Mouse (Mus musculus): ENCODE results near the gene Speg. TPM values are rescaled to one million over a fixed set of nuclear protein-coding genes. Genes with fewer than 3 reads are reported as not detected.

The Speg gene
- polyA plus RNA-seq, 1 experiment from 2014 or later: 15.6 TPM

- 0% methylated on average over 1 of the region's 1 CpGs for WGBS
- H3K9ac ChIP-seq (replicated peaks; ENCODE audit: low read length): no peak overlapping the region
- ATAC-seq (ENCODE audit: low FRiP score, low TSS enrichment) (no peak), DNase-seq (no peak)
- no peak overlapping the region for H3K4me2 ChIP-seq (ENCODE audit: low read length)
- 0 out of 2 replicates have a peak overlapping the region, but pooled peaks have one; percentile 79 for H3K27ac ChIP-seq (replicated peaks; ENCODE audit: low read depth, low read length)
- no peaks in the 10 kb centered on the region for H3K36me3 ChIP-seq (ENCODE audit: control insufficient read depth, insufficient read depth, low read length)
- no peak overlapping the region for H3K4me3 ChIP-seq (replicated peaks; ENCODE audit: low read depth, low read length)
- no peaks in the 10 kb centered on the region for H3K9me3 ChIP-seq (ENCODE audit: control insufficient read depth, low read length)
- no peaks in the 10 kb centered on the region; the same call in 1 of the 2 replicates for H3K27me3 ChIP-seq (ENCODE audit: control insufficient read depth, insufficient read depth, low read length)
- H3K4me1 ChIP-seq (ENCODE audit: control insufficient read depth, insufficient read depth, low read length): peaks cover 29% of the 10 kb centered on the region
Observed at GRCm38 (mm10) chr1:75462636-75463035, 87.5 kb downstream of the Speg start.

DNA sequence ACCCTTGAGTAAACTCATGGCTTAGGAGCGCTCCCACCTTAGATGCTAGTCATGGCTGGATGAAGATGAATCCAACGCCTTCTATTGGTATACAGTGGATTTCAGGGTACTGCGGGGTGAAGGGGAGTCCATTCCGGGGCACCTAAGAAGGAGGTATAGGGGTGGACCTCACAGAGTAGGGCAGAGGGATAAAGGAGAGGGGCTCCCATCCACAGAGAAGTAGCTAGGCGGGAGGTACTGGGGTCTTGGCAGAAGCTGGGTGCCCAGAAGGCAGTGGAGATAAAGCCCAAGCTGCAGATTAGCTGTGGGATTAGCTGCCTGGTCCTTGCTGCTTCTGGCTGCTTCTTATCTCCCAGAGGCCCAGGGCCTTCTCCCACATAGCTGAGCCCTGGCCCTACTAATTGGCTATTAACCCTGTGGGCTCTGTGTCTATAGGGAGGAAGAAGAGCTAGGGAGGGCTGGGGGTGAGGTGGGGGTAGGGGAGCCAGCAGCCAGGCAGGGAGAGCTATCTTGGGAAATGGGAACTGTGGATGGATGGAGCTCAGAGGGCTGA lies 88.6 kb downstream of the Speg start:
- H3K36me3 ChIP-seq (ENCODE audit: control insufficient read depth, insufficient read depth, low read length): no peaks in the 10 kb centered on the region
- 42% methylated on average over 5 of the region's 5 CpGs for WGBS
- H3K27me3 ChIP-seq (ENCODE audit: control insufficient read depth, insufficient read depth, low read length): no peaks in the 10 kb centered on the region; the same call in 1 of the 2 replicates
- ATAC-seq (ENCODE audit: low FRiP score, low TSS enrichment) (peak; percentile 76), DNase-seq (peak; percentile 72)
- H3K4me3 ChIP-seq (replicated peaks; ENCODE audit: low read depth, low read length): no peak overlapping the region
- H3K4me1 ChIP-seq (ENCODE audit: control insufficient read depth, insufficient read depth, low read length): peaks cover 25% of the 10 kb centered on the region
- peak overlapping the region; percentile 79 for H3K27ac ChIP-seq (replicated peaks; ENCODE audit: low read depth, low read length)
- no peak overlapping the region; the same call in 1 of the 2 replicates for H3K9ac ChIP-seq (replicated peaks; ENCODE audit: low read length)
- H3K4me2 ChIP-seq (ENCODE audit: low read length): peak overlapping the region; percentile 6; the same call in 1 of the 2 replicates
- H3K9me3 ChIP-seq (ENCODE audit: control insufficient read depth, low read length): no peaks in the 10 kb centered on the region

GRCm38 (mm10) chr1:75467215-75467927 lies 92.3 kb downstream of the Speg start:
- Histone ChIP-seq H3K27me3 (ENCODE audit: control insufficient read depth, insufficient read depth, low read length) (no peaks in the 10 kb centered on the region), H3K27ac (replicated peaks; ENCODE audit: low read depth, low read length) (peak overlapping the region; percentile 26; the same call in 1 of the 2 replicates), H3K36me3 (ENCODE audit: control insufficient read depth, insufficient read depth, low read length) (peaks cover 8% of the 10 kb centered on the region), H3K9ac (replicated peaks; ENCODE audit: low read length) (0 out of 2 replicates have a peak overlapping the region, but pooled peaks have one; percentile 14), H3K4me3 (replicated peaks; ENCODE audit: low read depth, low read length) (no peak overlapping the region), H3K9me3 (ENCODE audit: control insufficient read depth, low read length) (no peaks in the 10 kb centered on the region), H3K4me1 (ENCODE audit: control insufficient read depth, insufficient read depth, low read length) (peaks cover 25% of the 10 kb centered on the region), H3K4me2 (ENCODE audit: low read length) (peak overlapping the region; percentile 21; the same call in 1 of the 2 replicates)
- DNase-seq: peak; percentile 94
- 6% methylated on average over 14 of the region's 14 CpGs for WGBS
- peak; percentile 50 for ATAC-seq (ENCODE audit: low FRiP score, low TSS enrichment)

DNA sequence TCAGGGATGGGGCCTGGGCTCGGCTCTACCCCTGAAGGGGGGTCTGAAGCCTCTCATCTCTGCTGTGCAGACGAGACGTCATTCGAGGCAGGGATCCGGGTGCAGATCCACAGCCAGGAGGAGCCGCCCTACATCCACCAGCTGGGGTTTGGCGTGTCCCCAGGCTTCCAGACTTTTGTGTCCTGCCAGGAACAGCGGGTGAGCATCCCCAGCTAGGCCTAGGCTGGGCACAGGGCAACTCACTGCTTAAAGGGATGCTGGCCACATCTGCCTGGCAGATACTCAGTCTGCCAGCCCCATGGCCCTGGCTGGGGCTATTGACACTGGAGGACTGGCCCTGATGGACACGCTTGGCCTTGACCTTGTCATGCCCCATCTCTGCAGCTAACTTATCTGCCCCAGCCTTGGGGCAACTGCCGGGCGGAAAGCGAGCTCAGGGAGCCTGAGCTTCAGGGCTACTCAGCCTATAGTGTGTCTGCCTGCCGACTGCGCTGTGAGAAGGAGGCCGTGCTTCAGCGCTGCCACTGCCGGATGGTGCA lies 94.3 kb downstream of the Speg start:
- no peak overlapping the region for H3K4me2 ChIP-seq (ENCODE audit: low read length)
- DNase-seq: no peak
- peaks cover 28% of the 10 kb centered on the region for H3K36me3 ChIP-seq (ENCODE audit: control insufficient read depth, insufficient read depth, low read length)
- no peak overlapping the region for H3K27ac ChIP-seq (replicated peaks; ENCODE audit: low read depth, low read length)
- no peak overlapping the region for H3K4me3 ChIP-seq (replicated peaks; ENCODE audit: low read depth, low read length)
- no peaks in the 10 kb centered on the region for H3K9me3 ChIP-seq (ENCODE audit: control insufficient read depth, low read length)
- ATAC-seq (ENCODE audit: low FRiP score, low TSS enrichment): no peak
- no peak overlapping the region for H3K9ac ChIP-seq (replicated peaks; ENCODE audit: low read length)
- H3K27me3 ChIP-seq (ENCODE audit: control insufficient read depth, insufficient read depth, low read length): no peaks in the 10 kb centered on the region
- WGBS: 80% methylated on average over 17 of the region's 17 CpGs
- H3K4me1 ChIP-seq (ENCODE audit: control insufficient read depth, insufficient read depth, low read length): peaks cover 14% of the 10 kb centered on the region

GRCm38 (mm10) chr1:75476441-75476840 lies 101.3 kb downstream of the Speg start:
- Histone ChIP-seq H3K4me1 (ENCODE audit: control insufficient read depth, insufficient read depth, low read length) (peaks cover 32% of the 10 kb centered on the region), H3K36me3 (ENCODE audit: control insufficient read depth, insufficient read depth, low read length) (peaks cover 53% of the 10 kb centered on the region), H3K27me3 (ENCODE audit: control insufficient read depth, insufficient read depth, low read length) (no peaks in the 10 kb centered on the region), H3K4me3 (replicated peaks; ENCODE audit: low read depth, low read length) (no peak overlapping the region), H3K9ac (replicated peaks; ENCODE audit: low read length) (no peak overlapping the region), H3K27ac (replicated peaks; ENCODE audit: low read depth, low read length) (no peak overlapping the region), H3K9me3 (ENCODE audit: control insufficient read depth, low read length) (no peaks in the 10 kb centered on the region), H3K4me2 (ENCODE audit: low read length) (no peak overlapping the region)
- no peak for DNase-seq
- no peak for ATAC-seq (ENCODE audit: low FRiP score, low TSS enrichment)
- WGBS: 90% methylated on average over 11 of the region's 11 CpGs

DNA sequence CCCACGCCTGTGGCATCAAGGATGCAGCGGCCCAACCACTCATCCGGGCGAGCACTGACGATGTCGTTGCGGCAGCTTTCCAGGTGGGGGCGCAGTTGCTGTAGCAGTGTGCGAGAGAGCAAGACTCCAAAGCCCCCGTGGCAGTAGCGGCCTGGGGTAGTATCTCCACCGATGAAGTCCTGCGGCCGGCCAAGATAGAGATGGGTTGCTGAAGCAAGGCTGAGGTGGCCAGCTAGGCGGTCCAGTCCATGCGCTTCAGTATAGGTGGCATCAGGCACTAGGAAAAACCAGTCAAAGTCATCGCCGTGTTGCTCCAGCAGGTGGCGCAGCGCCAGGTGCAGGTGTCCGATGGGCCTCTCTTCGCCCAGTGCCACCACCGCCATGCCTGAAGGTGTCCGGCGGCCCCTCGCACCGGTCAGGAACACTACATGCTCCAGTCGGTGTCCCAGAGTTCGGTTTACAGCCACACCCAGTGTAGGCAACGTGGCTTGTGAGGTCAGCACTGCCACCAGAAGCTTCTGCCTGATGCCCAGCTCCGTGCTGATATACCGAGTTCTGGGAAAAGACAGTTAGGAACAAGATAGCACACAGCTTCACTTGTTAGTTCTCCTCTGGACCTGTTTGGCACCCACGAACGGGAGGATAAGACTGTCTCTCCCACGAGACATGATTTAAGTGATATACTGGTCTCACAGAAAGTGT lies 102.3 kb downstream of the Speg start:
- DNase-seq: peak; percentile 90
- 9% methylated on average over 35 of the region's 35 CpGs for WGBS
- Histone ChIP-seq H3K27ac (replicated peaks; ENCODE audit: low read depth, low read length) (0 out of 2 replicates have a peak overlapping the region, but pooled peaks have one; percentile 41), H3K9ac (replicated peaks; ENCODE audit: low read length) (peak overlapping the region; percentile 39; the same call in 1 of the 2 replicates), H3K27me3 (ENCODE audit: control insufficient read depth, insufficient read depth, low read length) (no peaks in the 10 kb centered on the region), H3K9me3 (ENCODE audit: control insufficient read depth, low read length) (no peaks in the 10 kb centered on the region), H3K4me1 (ENCODE audit: control insufficient read depth, insufficient read depth, low read length) (peaks cover 32% of the 10 kb centered on the region), H3K4me2 (ENCODE audit: low read length) (peak overlapping the region; percentile 86), H3K4me3 (replicated peaks; ENCODE audit: low read depth, low read length) (peak overlapping the region; percentile 87), H3K36me3 (ENCODE audit: control insufficient read depth, insufficient read depth, low read length) (peaks cover 47% of the 10 kb centered on the region)
- peak; percentile 3; the same call in 1 of the 2 replicates for ATAC-seq (ENCODE audit: low FRiP score, low TSS enrichment)

- Histone ChIP-seq H3K4me1 (ENCODE audit: control insufficient read depth, insufficient read depth, low read length) (peaks cover 32% of the 10 kb centered on the region), H3K27me3 (ENCODE audit: control insufficient read depth, insufficient read depth, low read length) (no peaks in the 10 kb centered on the region), H3K4me3 (replicated peaks; ENCODE audit: low read depth, low read length) (peak overlapping the region; percentile 87), H3K9ac (replicated peaks; ENCODE audit: low read length) (peak overlapping the region; percentile 39; the same call in 1 of the 2 replicates), H3K36me3 (ENCODE audit: control insufficient read depth, insufficient read depth, low read length) (peaks cover 47% of the 10 kb centered on the region), H3K9me3 (ENCODE audit: control insufficient read depth, low read length) (no peaks in the 10 kb centered on the region), H3K27ac (replicated peaks; ENCODE audit: low read depth, low read length) (no peak overlapping the region), H3K4me2 (ENCODE audit: low read length) (peak overlapping the region; percentile 86)
- DNase-seq (no peak), ATAC-seq (ENCODE audit: low FRiP score, low TSS enrichment) (no peak)
- 61% methylated on average over 3 of the region's 3 CpGs for WGBS
Observed at GRCm38 (mm10) chr1:75477966-75478290, 102.8 kb downstream of the Speg start.

- peaks cover 32% of the 10 kb centered on the region for H3K4me1 ChIP-seq (ENCODE audit: control insufficient read depth, insufficient read depth, low read length)
Observed at GRCm38 (mm10) chr1:75478497-75478896, 103.4 kb downstream of the Speg start.

More at GRCm38 (mm10) chr1:75478497-75478896, 103.4 kb downstream of the Speg start:
- ATAC-seq (ENCODE audit: low FRiP score, low TSS enrichment): peak; percentile 15; the same call in 1 of the 2 replicates
- H3K9ac ChIP-seq (replicated peaks; ENCODE audit: low read length): peak overlapping the region; percentile 90
- WGBS: 0% methylated on average over 20 of the region's 25 CpGs
- peak overlapping the region; percentile 86 for H3K4me2 ChIP-seq (ENCODE audit: low read length)
- no peaks in the 10 kb centered on the region for H3K9me3 ChIP-seq (ENCODE audit: control insufficient read depth, low read length)
- H3K4me3 ChIP-seq (replicated peaks; ENCODE audit: low read depth, low read length): peak overlapping the region; percentile 87
- peak; percentile 49 for DNase-seq
- peak overlapping the region; percentile 89 for H3K27ac ChIP-seq (replicated peaks; ENCODE audit: low read depth, low read length)
- no peaks in the 10 kb centered on the region for H3K27me3 ChIP-seq (ENCODE audit: control insufficient read depth, insufficient read depth, low read length)
- peaks cover 47% of the 10 kb centered on the region for H3K36me3 ChIP-seq (ENCODE audit: control insufficient read depth, insufficient read depth, low read length)

All from midbrain, embryonic 14.5 days (tissue).